Mouse (Mus musculus) MEL (cell line): ENCODE measurements around the gene Txndc5. TPM values are rescaled to one million over a fixed set of nuclear protein-coding genes. Genes with fewer than 3 reads are reported as not detected.

Experiments
- DNase-seq: peaks from one replicate; pipeline ENCODE4 v3.0.0; 2011; ENCODE audit warnings: low read depth, low spot score
- H3K27ac ChIP-seq: 2 replicates; pipeline ENCODE4 v1.5.1; 2012; ENCODE audit warnings: low read depth, mild to moderate bottlenecking, control low read depth, low read length, moderate library complexity; ENCODE audit not compliant: control insufficient read depth
- H3K27me3 ChIP-seq, 2 experiments: fragments of 150-350 bp in 1 of 2; sonication (generic) in 1 of 2; 2 replicates each; pipeline ENCODE4 v1.6.1; 2012; ENCODE audit warnings: low read length in 2 of 2, mild to moderate bottlenecking in 2 of 2, improper control_type of control experiment in 1 of 2, moderate library complexity in 1 of 2; ENCODE audit not compliant: insufficient read depth in 2 of 2, control insufficient read depth in 1 of 2
- H3K36me3 ChIP-seq, 2 experiments: 2 replicates each; pipeline ENCODE4 v1.6.1; 2012 to 2014; ENCODE audit warnings: low read length in 2 of 2, improper control_type of control experiment in 1 of 2, inconsistent platforms in 1 of 2, mild to moderate bottlenecking in 1 of 2; ENCODE audit not compliant: insufficient read depth in 2 of 2, control insufficient read depth in 1 of 2
- H3K4me1 ChIP-seq, 2 experiments: fragments of 150-350 bp in 1 of 2; sonication (generic) in 1 of 2; 2 replicates each; pipeline ENCODE4 v1.6.1; 2012; ENCODE audit warnings: low read length in 2 of 2, improper control_type of control experiment in 1 of 2, mild to moderate bottlenecking in 1 of 2; ENCODE audit not compliant: insufficient read depth in 2 of 2, control insufficient read depth in 1 of 2
- H3K4me3 ChIP-seq, 2 experiments: fragments of 150-350 bp in 1 of 2; sonication (generic) in 1 of 2; 2 replicates each; pipeline ENCODE4 v1.5.1; 2012; ENCODE audit warnings: low read depth in 2 of 2, low read length in 2 of 2, mild to moderate bottlenecking in 2 of 2, moderate library complexity in 2 of 2, control low read depth in 1 of 2, improper control_type of control experiment in 1 of 2; ENCODE audit not compliant: control insufficient read depth in 1 of 2, insufficient read depth in 1 of 2
- H3K79me2 ChIP-seq: 2 replicates; pipeline ENCODE4 v1.6.1; 2012; ENCODE audit warnings: mild to moderate bottlenecking, low read length, moderate library complexity; ENCODE audit not compliant: control insufficient read depth, poor library complexity, insufficient read depth
- H3K9ac ChIP-seq: 2 replicates; pipeline ENCODE4 v1.6.1; 2012; ENCODE audit warnings: low read depth, mild to moderate bottlenecking, control low read depth, low read length, moderate library complexity; ENCODE audit not compliant: control insufficient read depth, poor library complexity, severe bottlenecking
- H3K9me3 ChIP-seq: fragments of 150-350 bp; sonication (generic); replicated peaks from 2 replicates; pipeline ENCODE4 v1.6.1; 2012; ENCODE audit warnings: mild to moderate bottlenecking, low read length, improper control_type of control experiment, moderate library complexity; ENCODE audit not compliant: insufficient read depth
- CTCF ChIP-seq, 3 experiments: IDR thresholded peaks in 2 of 3; conservative IDR thresholded peaks in 1 of 3; 2 replicates each; pipeline ENCODE4 v1.5.1; 2011 to 2012; ENCODE audit warnings: low read length in 3 of 3, low read depth in 2 of 3, mild to moderate bottlenecking in 2 of 3, improper control_type of control experiment in 1 of 3, inconsistent platforms in 1 of 3, mixed read lengths in 1 of 3, moderate library complexity in 1 of 3; ENCODE audit not compliant: control insufficient read depth in 1 of 3, insufficient read depth in 1 of 3, poor library complexity in 1 of 3, severe bottlenecking in 1 of 3
- ELF1 ChIP-seq: IDR thresholded peaks from 2 replicates; pipeline ENCODE4 v1.6.1; 2014; ENCODE audit warnings: low read depth, mild to moderate bottlenecking, inconsistent platforms, low read length, improper control_type of control experiment, moderate library complexity
- EP300 ChIP-seq, 2 experiments: IDR thresholded peaks; 2 replicates each; pipeline ENCODE4 v1.6.1; 2011; ENCODE audit warnings: improper control_type of control experiment in 2 of 2, low read length in 2 of 2, low read depth in 1 of 2, mild to moderate bottlenecking in 1 of 2
- HCFC1 ChIP-seq: IDR thresholded peaks from 2 replicates; pipeline ENCODE4 v1.6.1; 2012; ENCODE audit warnings: low read depth, mild to moderate bottlenecking, inconsistent platforms, low read length, improper control_type of control experiment, moderate library complexity
- JUND ChIP-seq: IDR thresholded peaks from 2 replicates; pipeline ENCODE4 v1.6.1; 2011; ENCODE audit warnings: low read depth, mild to moderate bottlenecking, improper control_type of control experiment, low read length
- KAT2A ChIP-seq: conservative IDR thresholded peaks from 2 replicates; pipeline ENCODE4 v1.6.1; 2012; ENCODE audit warnings: low read depth, low read length, improper control_type of control experiment, inconsistent platforms
- MYB ChIP-seq: IDR thresholded peaks from 2 replicates; pipeline ENCODE4 v1.6.1; 2011; ENCODE audit warnings: mild to moderate bottlenecking, low read depth, low read length, improper control_type of control experiment
- NELFE ChIP-seq: IDR thresholded peaks from 2 replicates; pipeline ENCODE4 v1.6.1; 2011; ENCODE audit warnings: low read depth, low read length, improper control_type of control experiment
- POLR2A ChIP-seq, 2 experiments: IDR thresholded peaks; 2 replicates each; pipeline ENCODE4 v1.6.1; 2011 to 2012; ENCODE audit warnings: low read length in 2 of 2, mild to moderate bottlenecking in 2 of 2, control low read depth in 1 of 2, improper control_type of control experiment in 1 of 2, low read depth in 1 of 2, moderate library complexity in 1 of 2; ENCODE audit not compliant: control insufficient read depth in 1 of 2, insufficient read depth in 1 of 2, poor library complexity in 1 of 2
- POLR2AphosphoS2 ChIP-seq: IDR thresholded peaks from 2 replicates; pipeline ENCODE4 v1.6.1; 2011; ENCODE audit warnings: low read length, improper control_type of control experiment
- RCOR1 ChIP-seq: IDR thresholded peaks from 2 replicates; pipeline ENCODE4 v1.6.1; 2012; ENCODE audit warnings: low read depth, mild to moderate bottlenecking, inconsistent platforms, low read length, improper control_type of control experiment
- SMC3 ChIP-seq: IDR thresholded peaks from 2 replicates; pipeline ENCODE4 v1.6.1; 2011; ENCODE audit warnings: low read depth, low read length, improper control_type of control experiment
- TBP ChIP-seq: IDR thresholded peaks from 2 replicates; pipeline ENCODE4 v1.8.0; 2011; ENCODE audit warnings: low read depth, low read length, improper control_type of control experiment
- TCF12 ChIP-seq: IDR thresholded peaks from 2 replicates; pipeline ENCODE4 v1.6.1; 2014; ENCODE audit warnings: low read depth, mild to moderate bottlenecking, inconsistent platforms, low read length, improper control_type of control experiment, moderate library complexity
- UBTF ChIP-seq: IDR thresholded peaks from 2 replicates; pipeline ENCODE4 v1.6.1; 2012; ENCODE audit warnings: low read depth, mild to moderate bottlenecking, inconsistent platforms, low read length, improper control_type of control experiment, moderate library complexity, borderline replicate concordance; ENCODE audit not compliant: insufficient read depth
- ZMIZ1 ChIP-seq: IDR thresholded peaks from 2 replicates; pipeline ENCODE4 v1.6.1; 2012; ENCODE audit warnings: low read depth, mild to moderate bottlenecking, inconsistent platforms, low read length, improper control_type of control experiment, moderate library complexity
- polyA plus RNA-seq, 2 experiments: library from polyadenylated mRNA; stranded (reverse) in 1 of 2; unstranded in 1 of 2; fragments of >175 nt in 1 of 2; fragments of >200 nt in 1 of 2; gene quantifications; 2 replicates each; pipeline versions ENCODE4 v1.2.1 to v1.2.4; 2012; ENCODE audit warnings: low replicate concordance in 2 of 2, low read depth in 1 of 2; ENCODE audit not compliant: insufficient read length in 2 of 2, insufficient read depth in 1 of 2, missing spikeins in 1 of 2
- total RNA-seq: library from RNA; depleted of rRNA; stranded (reverse); fragments of 300-350 nt; gene quantifications from 2 replicates; pipeline ENCODE4 v1.2.3, GENCODE M21; 2012

The Txndc5 gene
- total and polyA plus RNA-seq, 3 experiments, result 87.3 to 114 TPM; not detected in 1

- Histone ChIP-seq H3K27ac (no peak overlapping the region), H3K4me1 (no peaks in the 10 kb centered on the region), H3K4me3 (no peak overlapping the region), H3K9me3 (no peaks in the 10 kb centered on the region), H3K27me3 (peaks cover 2% of the 10 kb centered on the region in 2 experiments), H3K36me3 (no peaks in the 10 kb centered on the region), H3K79me2 (no peaks in the 10 kb centered on the region), H3K9ac (no peak overlapping the region)
- TF ChIP-seq TCF12 (no peak), UBTF (no peak), RCOR1 (no peak), ELF1 (no peak), MYB (no peak), TBP (no peak), ZMIZ1 (no peak), HCFC1 (no peak), SMC3 (no peak), POLR2AphosphoS2 (no peak)
- DNase-seq, result no peak
Measured at GRCm38 (mm10) chr13:38554611-38555010, 26.0 kb upstream of the Txndc5 start.

- H3K36me3 ChIP-seq, result no peaks in the 10 kb centered on the region
- no peak for DNase-seq
- TF ChIP-seq POLR2A (IDR thresholded peaks at IDR 0.05; ENCODE audit: control insufficient read depth in 1 of 2, insufficient read depth in 1 of 2, low read depth in 1 of 2, low read length in 2 of 2, poor library complexity in 1 of 2) (no peak), JUND (no peak), KAT2A (no peak), NELFE (no peak)
Measured at GRCm38 (mm10) chr13:38554210-38554609, 25.6 kb upstream of the Txndc5 start.

DNA sequence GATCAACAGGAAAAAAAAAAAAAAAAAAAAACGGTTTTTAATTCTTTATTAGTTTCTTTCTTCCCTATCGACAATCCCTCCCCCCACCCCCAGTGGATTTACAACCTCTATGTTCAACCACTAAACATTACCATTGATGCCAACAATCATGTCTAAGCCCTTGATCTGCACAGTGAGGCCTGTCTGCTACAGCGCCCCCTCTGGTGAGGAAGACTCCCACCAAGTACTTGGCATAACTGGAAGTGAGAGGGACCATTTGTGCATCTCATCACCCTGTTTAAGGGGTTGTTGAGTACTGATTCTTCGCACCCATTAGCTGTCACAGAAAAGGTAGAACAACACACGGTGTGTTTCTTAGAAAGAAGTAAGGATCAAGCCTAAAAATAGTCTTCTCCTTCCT is 20.1 kb upstream of the Txndc5 start:
- peak; percentile 32 for DNase-seq
- Histone ChIP-seq H3K9me3 (no peaks in the 10 kb centered on the region), H3K27ac (no peak overlapping the region), H3K4me1 (no peaks in the 10 kb centered on the region), H3K27me3 (peaks cover 0 to 2% of the 10 kb centered on the region in 2 experiments; a peak in 3 of 4 replicates), H3K4me3 (no peak overlapping the region), H3K79me2 (no peaks in the 10 kb centered on the region), H3K9ac (no peak overlapping the region), H3K36me3 (no peaks in the 10 kb centered on the region)
- TF ChIP-seq CTCF (IDR thresholded peaks at IDR 0.05 in 2 of 3, conservative IDR thresholded peaks at IDR 0.05 in 1 of 3; ENCODE audit: control insufficient read depth in 1 of 3, insufficient read depth in 1 of 3, low read depth in 2 of 3, low read length in 3 of 3, poor library complexity in 1 of 3, severe bottlenecking in 1 of 3), result peak; percentile 29 to 53 (median 41); a peak in 5 of 6 replicates
- no peak for TF ChIP-seq EP300 (IDR thresholded peaks at IDR 0.05; ENCODE audit: low read depth in 1 of 2, low read length in 2 of 2)

More at GRCm38 (mm10) chr13:38554210-38554609, 25.6 kb upstream of the Txndc5 start:
- Histone ChIP-seq H3K9me3 (no peaks in the 10 kb centered on the region), H3K4me1 (no peaks in the 10 kb centered on the region), H3K4me3 (no peak overlapping the region), H3K27ac (no peak overlapping the region), H3K79me2 (no peaks in the 10 kb centered on the region), H3K9ac (no peak overlapping the region), H3K27me3 (peaks cover 2% of the 10 kb centered on the region in 2 experiments)
